Mouse (Mus musculus) embryonic fibroblast, embryonic 13.5 days (primary cell): ENCODE results near the gene Rgl1.

Experiments used
- CTCF ChIP-seq: IDR thresholded peaks from 2 replicates; pipeline ENCODE4 v1.5.1; 2011; ENCODE audit warnings: mild to moderate bottlenecking, control low read depth, low read length, moderate library complexity, borderline replicate concordance; ENCODE audit not compliant: insufficient read depth
- POLR2A ChIP-seq: IDR thresholded peaks from 2 replicates; pipeline ENCODE4 v1.6.1; 2011; ENCODE audit warnings: low read depth, mild to moderate bottlenecking, control low read depth, low read length, moderate library complexity

- no peak for TF ChIP-seq CTCF
- TF ChIP-seq POLR2A: no peak
Measured at GRCm38 (mm10) chr1:152606727-152607126, 159.4 kb downstream of the Rgl1 start.
